7 mouse cellular contexts compared by ENCODE assay signal in genomic region chr16:55819186-55819861, GRCm38 (mm10). TPM values are rescaled to one million over a fixed set of nuclear protein-coding genes. Genes with fewer than 3 reads are reported as not detected.
DNase-seq lines count a peak whose midpoint lies in the region; ATAC-seq lines count a peak whose summit lies in the region.

No protein-coding gene starts in this region.

- H3K36me3 ChIP-seq in heart, embryonic 16.5 days (ENCODE audit: control insufficient read depth, insufficient read depth) = peaks cover 35% of the 10 kb centered on the region

- H3K9ac ChIP-seq in heart, embryonic 16.5 days (ENCODE audit: low read length) = peak overlapping the region; percentile 62

- H3K27ac ChIP-seq in heart, embryonic 16.5 days (ENCODE audit: low read length) = peak overlapping the region; percentile 66

- no peaks in the 10 kb centered on the region for H3K9me3 ChIP-seq in heart, embryonic 16.5 days (replicated peaks; ENCODE audit: control insufficient read depth, low read length)

- peak overlapping the region; percentile 88 for H3K4me2 ChIP-seq in heart, embryonic 16.5 days (ENCODE audit: low read depth, low read length)

- DNase-seq in urinary bladder, postnatal 25 days (ENCODE audit: low spot score) = peak; percentile 44
- DNase-seq in urinary bladder, postnatal 4 days (ENCODE audit: low spot score in 2 of 2) = no peak
- peak; percentile 41 for DNase-seq in cerebellum, postnatal 14 days
- peak; percentile 79 to 89 for DNase-seq in kidney, postnatal 36 days
- peak; percentile 45 for DNase-seq in ovary, postnatal 14 days (ENCODE audit: low spot score)
- no peak for DNase-seq in c-Kit-positive CD71-positive TER-119-positive erythroid progenitor cells, embryonic 14.5 days (ENCODE audit: low spot score)

- H3K27me3 ChIP-seq in heart, embryonic 16.5 days (ENCODE audit: control insufficient read depth, insufficient read depth, low read length) = no peaks in the 10 kb centered on the region

- H3K4me1 ChIP-seq in heart, embryonic 16.5 days (ENCODE audit: control insufficient read depth, insufficient read depth, low read length) = peaks cover 26% of the 10 kb centered on the region

- 34% methylated on average over 15 of the region's 15 CpGs for WGBS in heart, embryonic 16.5 days

- no peak for ATAC-seq in heart, embryonic 16.5 days (replicated peaks; ENCODE audit: extremely low read depth, insufficient read depth, low FRiP score)

- H3K4me3 ChIP-seq in heart, embryonic 16.5 days (ENCODE audit: low read length) = peak overlapping the region; percentile 98

RNA-seq across cellular contexts. Expression of gene Nfkbiz, which starts 19.4 kb away (rescaled TPM):
- polyA plus RNA-seq in heart, embryonic 16.5 days (2015; fragmentation: Nextera tagmentation; extraction: Ambion mirVana) = 2.9 and 3.2 TPM in 2 replicates

Comparison
In these comparisons a context has a peak if more than half of its experiments do, and no peak if none do; other contexts are left out.
1. DNase-seq: peak in urinary bladder, postnatal 25 days (single experiment), cerebellum, postnatal 14 days (2 of 2), kidney, postnatal 36 days (2 of 2) and ovary, postnatal 14 days (single experiment); none in urinary bladder, postnatal 4 days (0 of 2) and c-Kit-positive CD71-positive TER-119-positive erythroid progenitor cells, embryonic 14.5 days (single experiment).